Mouse (Mus musculus): ENCODE measurements around the gene Olfr868. TPM values are rescaled to one million over a fixed set of nuclear protein-coding genes. Genes with fewer than 3 reads are reported as not detected.

Gene Olfr868
- polyA plus RNA-seq, 1 experiment from 2014 or later = not detected

Other genes starting within 250 kb of the Olfr868 start
- not detected in 2 replicates for gene Olfr860, start 248.9 kb upstream of the Olfr868 start, polyA plus RNA-seq (2014; fragmentation: Nextera tagmentation; extraction: Ambion mirVana)
- not detected in 2 replicates for gene Olfr862, start 210.6 kb upstream of the Olfr868 start, polyA plus RNA-seq (2014; fragmentation: Nextera tagmentation; extraction: Ambion mirVana)
- gene Olfr77, start 181.8 kb upstream of the Olfr868 start, polyA plus RNA-seq (2014; fragmentation: Nextera tagmentation; extraction: Ambion mirVana) = 0.16 and 0.29 TPM in 2 replicates
- gene Olfr866, start 70.6 kb upstream of the Olfr868 start, polyA plus RNA-seq (2014; fragmentation: Nextera tagmentation; extraction: Ambion mirVana) = not detected in 2 replicates
- gene Olfr867, start 41.1 kb upstream of the Olfr868 start, polyA plus RNA-seq (2014; fragmentation: Nextera tagmentation; extraction: Ambion mirVana) = not detected in 2 replicates
- gene Olfr869, start 30.4 kb downstream of the Olfr868 start, polyA plus RNA-seq (2014; fragmentation: Nextera tagmentation; extraction: Ambion mirVana) = not detected in 2 replicates
- not detected in 2 replicates for gene Olfr870, start 75.4 kb downstream of the Olfr868 start, polyA plus RNA-seq (2014; fragmentation: Nextera tagmentation; extraction: Ambion mirVana)
- not detected in 2 replicates for gene Olfr871, start 113.6 kb downstream of the Olfr868 start, polyA plus RNA-seq (2014; fragmentation: Nextera tagmentation; extraction: Ambion mirVana)
- not detected in 2 replicates for gene Olfr872, start 138.5 kb downstream of the Olfr868 start, polyA plus RNA-seq (2014; fragmentation: Nextera tagmentation; extraction: Ambion mirVana)
- gene Olfr39, start 183.7 kb downstream of the Olfr868 start, polyA plus RNA-seq (2014; fragmentation: Nextera tagmentation; extraction: Ambion mirVana) = not detected in 2 replicates
- 0.04 TPM in 1 of 2 replicates, not detected in the other for gene Olfr873, start 199.9 kb downstream of the Olfr868 start, polyA plus RNA-seq (2014; fragmentation: Nextera tagmentation; extraction: Ambion mirVana)
- gene Olfr18, start 237.5 kb downstream of the Olfr868 start, polyA plus RNA-seq (2014; fragmentation: Nextera tagmentation; extraction: Ambion mirVana) = not detected in 2 replicates